Mouse (Mus musculus) E14TG2a.4 (cell line): Measurements from ENCODE around the gene Rps9.

Experiments used
- H3K27me3 ChIP-seq: 2 replicates; pipeline ENCODE4 v1.6.1; 2014; ENCODE audit warnings: low read length, control low read depth; ENCODE audit not compliant: insufficient read depth
- H3K36me3 ChIP-seq: 2 replicates; pipeline ENCODE4 v1.6.1; 2014; ENCODE audit warnings: low read length, control low read depth; ENCODE audit not compliant: insufficient read depth
- H3K4me1 ChIP-seq: replicated peaks from 2 replicates; pipeline ENCODE4 v1.6.1; 2014; ENCODE audit warnings: low read depth, low read length, control low read depth
- H3K4me3 ChIP-seq: replicated peaks from 2 replicates; pipeline ENCODE4 v1.5.1; 2014; ENCODE audit warnings: mild to moderate bottlenecking, low read length
- H3K9me3 ChIP-seq: 2 replicates; pipeline ENCODE4 v1.6.1; 2014; ENCODE audit warnings: low read length, control low read depth
- CTCF ChIP-seq: conservative IDR thresholded peaks from 2 replicates; pipeline ENCODE4 v1.5.1; 2014; ENCODE audit warnings: low read length
- NANOG ChIP-seq: IDR thresholded peaks from 2 replicates; pipeline ENCODE4 v1.6.1; 2014; ENCODE audit warnings: borderline replicate concordance, low read length, mixed read lengths
- POU5F1 ChIP-seq: IDR thresholded peaks from 2 replicates; pipeline ENCODE4 v1.6.1; 2014; ENCODE audit warnings: low read length, borderline replicate concordance

Gene Rps9

DNA sequence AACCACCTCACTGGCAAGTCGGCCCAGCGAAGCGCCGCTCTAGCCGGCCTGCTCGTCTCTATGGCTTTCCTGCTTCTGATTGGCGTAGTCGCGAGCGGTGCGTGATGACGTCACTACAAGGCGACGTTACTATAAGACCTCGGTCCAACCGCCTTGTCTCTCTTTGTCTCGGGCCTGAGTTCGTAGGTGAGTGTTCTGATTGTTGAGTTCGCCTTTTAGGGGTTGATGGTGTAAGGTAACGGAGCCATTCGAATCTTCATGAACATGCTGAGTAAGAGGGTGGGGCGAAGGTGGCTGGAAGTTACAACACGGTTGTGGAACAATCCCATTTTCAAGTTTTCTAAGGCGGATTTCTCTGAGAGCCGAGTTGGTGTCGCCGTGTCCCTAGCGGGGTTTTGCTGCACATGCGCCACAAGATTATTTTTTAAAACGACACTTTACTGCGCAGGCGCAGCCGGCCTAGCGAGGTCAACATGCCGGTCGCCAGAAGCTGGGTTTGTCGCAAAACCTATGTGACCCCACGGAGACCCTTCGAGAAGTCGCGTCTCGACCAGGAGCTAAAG is at the start of gene Rps9:
TSS of gene Rps9 (plus strand) at position 115 of the 563 bp plus-strand sequence.
- TF ChIP-seq POU5F1: no peak
- TF ChIP-seq NANOG: no peak
- no peak for TF ChIP-seq CTCF
- no peaks in the 10 kb centered on the region for H3K9me3 ChIP-seq
- no peaks in the 10 kb centered on the region for H3K27me3 ChIP-seq
- H3K4me3 ChIP-seq: peak within 1 kb of the TSS; percentile 96
- H3K4me1 ChIP-seq: peaks cover 15% of the 10 kb centered on the region
- peaks cover 65% of the 10 kb centered on the region for H3K36me3 ChIP-seq

DNA sequence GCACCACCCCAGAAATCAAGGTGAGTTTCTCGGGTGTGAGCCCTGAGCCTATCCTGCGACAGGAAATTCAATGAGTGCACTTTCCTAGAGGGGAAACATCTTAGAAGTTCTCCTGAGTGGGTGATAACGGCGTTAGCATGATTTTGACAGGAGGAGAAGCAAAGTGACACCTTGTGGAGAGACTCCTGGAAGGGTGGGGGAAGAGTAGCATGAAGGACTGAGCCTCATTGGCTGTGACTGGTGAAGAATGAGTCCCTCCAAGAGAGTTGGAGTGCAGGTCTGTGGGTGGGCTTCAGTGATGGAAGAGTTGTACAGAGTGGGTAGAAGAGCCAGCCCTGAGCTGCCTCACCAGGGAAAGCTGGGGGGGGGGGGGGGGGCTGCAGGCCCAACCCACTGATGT is 46.8 kb upstream of the Rps9 start:
- Histone ChIP-seq H3K9me3 (no peaks in the 10 kb centered on the region), H3K27me3 (no peaks in the 10 kb centered on the region), H3K4me1 (peaks cover 43% of the 10 kb centered on the region), H3K4me3 (no peak overlapping the region), H3K36me3 (peaks cover 100% of the 10 kb centered on the region)
- TF ChIP-seq POU5F1 (no peak), CTCF (no peak), NANOG (no peak)

DNA sequence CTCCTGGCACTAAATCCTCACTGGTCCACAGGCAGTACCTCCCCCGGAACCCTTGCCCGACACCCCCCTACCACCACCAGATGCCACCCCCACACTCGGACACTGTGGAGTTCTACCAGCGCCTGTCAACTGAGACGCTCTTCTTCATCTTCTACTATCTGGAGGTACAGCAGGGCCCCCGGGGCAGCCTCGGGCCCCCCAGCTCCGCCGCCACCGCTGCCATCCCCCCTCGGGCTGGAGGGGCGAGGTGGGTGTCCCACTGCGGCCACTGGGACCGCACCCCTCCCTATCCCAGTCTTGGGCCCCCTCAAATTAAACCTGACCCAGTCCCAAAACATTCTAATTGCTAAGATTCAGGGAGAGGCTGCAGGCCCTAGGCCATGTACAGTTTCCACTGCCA is 45.2 kb upstream of the Rps9 start:
- no peak for TF ChIP-seq NANOG
- TF ChIP-seq CTCF: no peak
- TF ChIP-seq POU5F1: no peak
- Histone ChIP-seq H3K4me3 (no peak overlapping the region), H3K9me3 (no peaks in the 10 kb centered on the region)

DNA sequence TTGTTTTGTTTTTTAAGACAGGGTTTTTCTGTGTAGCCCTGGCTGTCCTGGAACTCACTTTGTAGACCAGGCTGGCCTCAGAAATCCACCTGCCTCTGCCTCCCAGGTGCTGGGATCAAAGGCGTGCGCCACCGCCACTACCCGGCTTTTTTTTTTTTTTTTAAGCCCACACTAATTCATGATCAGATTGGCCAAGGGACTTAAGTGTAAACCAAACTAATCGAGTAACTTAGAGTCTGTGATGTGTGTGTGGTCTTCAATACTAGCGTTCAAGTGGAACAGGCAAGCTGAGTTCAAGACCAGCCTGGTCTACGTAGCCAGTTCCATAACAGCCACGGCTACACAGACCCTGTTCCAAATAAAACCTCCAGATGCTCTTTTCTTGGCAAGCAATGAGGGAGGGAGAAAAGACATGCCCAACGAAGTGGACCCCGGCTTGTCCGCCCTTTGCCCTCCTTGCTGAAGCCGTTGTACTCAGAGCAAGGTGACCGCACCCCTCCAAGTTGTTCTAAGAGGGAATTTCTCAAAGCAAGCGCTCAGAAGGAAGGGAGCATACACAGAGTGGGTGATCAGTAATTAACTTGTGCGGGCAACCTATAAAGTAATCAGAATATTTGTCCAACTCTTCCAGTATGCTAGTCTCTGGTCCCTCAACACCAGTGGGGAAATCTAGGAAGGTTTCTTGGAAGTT is 39.1 kb upstream of the Rps9 start:
- no peaks in the 10 kb centered on the region for H3K9me3 ChIP-seq
- TF ChIP-seq CTCF (no peak), NANOG (no peak)
- H3K4me1 ChIP-seq: peaks cover 49% of the 10 kb centered on the region
- H3K4me3 ChIP-seq: peak overlapping the region; percentile 88
- H3K27me3 ChIP-seq: no peaks in the 10 kb centered on the region
- peaks cover 45% of the 10 kb centered on the region for H3K36me3 ChIP-seq

More for the DNA sequence above, 45.2 kb upstream of the Rps9 start:
- peaks cover 42% of the 10 kb centered on the region for H3K4me1 ChIP-seq
- H3K36me3 ChIP-seq: peaks cover 100% of the 10 kb centered on the region
- H3K27me3 ChIP-seq: no peaks in the 10 kb centered on the region

DNA sequence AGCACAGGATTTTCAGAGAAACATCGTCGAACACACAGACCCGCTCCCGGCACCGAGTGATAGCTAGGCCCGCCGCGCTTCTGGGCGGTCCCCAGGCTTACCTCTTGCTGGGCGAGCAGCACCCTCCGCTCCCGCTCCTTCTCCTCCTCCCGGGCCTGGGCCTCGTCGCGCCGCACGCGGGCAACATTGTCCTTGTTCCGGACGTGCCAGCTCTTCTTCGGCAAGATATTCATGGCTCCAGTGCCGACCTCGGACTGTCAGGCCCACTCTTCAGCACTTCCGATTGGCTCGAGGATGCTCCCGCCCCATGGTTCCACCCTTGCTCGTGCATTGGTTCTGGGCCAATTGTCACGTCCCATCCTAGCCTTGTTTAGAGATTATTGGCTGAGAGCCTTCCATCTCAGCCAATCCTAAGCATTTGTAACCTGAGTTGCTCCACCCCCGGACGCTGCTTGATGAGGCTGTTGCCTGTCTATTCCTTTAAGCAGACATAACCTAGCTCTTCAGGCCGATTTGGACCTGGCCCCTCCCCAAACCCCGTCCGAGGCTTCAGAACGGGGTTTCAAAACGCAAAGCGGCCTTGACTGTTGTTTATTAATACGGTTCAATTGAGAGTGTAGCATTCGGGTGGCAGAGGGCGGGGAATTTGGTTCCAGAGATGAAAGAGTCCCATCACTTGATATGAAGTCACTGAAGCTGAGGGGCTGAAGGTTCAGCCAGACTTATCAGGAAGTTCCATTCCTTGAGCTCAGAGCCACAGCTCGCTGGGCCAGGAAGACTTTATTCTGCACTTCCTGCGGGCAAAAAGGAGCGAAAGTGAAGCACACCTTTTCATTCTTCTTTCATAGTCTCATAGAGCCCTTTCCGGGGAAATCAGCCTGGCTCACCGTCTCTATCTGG is 38.3 kb upstream of the Rps9 start, which contains the start of gene Leng1:
TSS of gene Leng1 (minus strand) at position 626 of the 900 bp plus-strand sequence.
- no peaks in the 10 kb centered on the region for H3K27me3 ChIP-seq
- peaks cover 37% of the 10 kb centered on the region for H3K36me3 ChIP-seq
- peaks cover 45% of the 10 kb centered on the region for H3K4me1 ChIP-seq
- no peaks in the 10 kb centered on the region for H3K9me3 ChIP-seq
- H3K4me3 ChIP-seq: peak within 1 kb of the TSS; percentile 88
- no peak for TF ChIP-seq CTCF

DNA sequence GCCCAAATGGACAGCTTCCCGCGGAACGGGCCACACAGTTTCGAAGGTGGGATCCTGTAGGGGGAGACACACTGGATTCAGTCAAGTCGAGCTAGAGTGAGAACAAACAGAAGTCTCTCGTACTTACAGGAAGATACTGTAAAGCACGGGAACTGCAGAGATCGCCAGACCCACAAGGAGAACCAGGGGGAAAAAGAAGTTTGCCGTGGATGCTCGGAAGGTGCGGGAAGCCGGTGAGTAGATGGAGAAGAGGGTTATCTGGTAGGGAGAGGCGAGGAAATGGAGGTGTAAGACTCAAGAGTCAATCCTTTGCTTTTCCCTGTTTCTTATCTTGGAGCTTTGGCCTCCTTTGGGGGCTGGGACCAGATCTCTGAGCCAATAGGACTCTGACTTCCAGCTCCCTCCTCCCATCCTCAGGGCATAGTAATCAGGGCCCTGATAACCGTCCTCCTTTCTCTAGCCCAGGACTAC is 36.8 kb upstream of the Rps9 start:
- Histone ChIP-seq H3K36me3 (peaks cover 22% of the 10 kb centered on the region), H3K4me3 (peak overlapping the region; percentile 43), H3K27me3 (no peaks in the 10 kb centered on the region), H3K4me1 (peaks cover 44% of the 10 kb centered on the region), H3K9me3 (no peaks in the 10 kb centered on the region)
- TF ChIP-seq POU5F1: no peak

DNA sequence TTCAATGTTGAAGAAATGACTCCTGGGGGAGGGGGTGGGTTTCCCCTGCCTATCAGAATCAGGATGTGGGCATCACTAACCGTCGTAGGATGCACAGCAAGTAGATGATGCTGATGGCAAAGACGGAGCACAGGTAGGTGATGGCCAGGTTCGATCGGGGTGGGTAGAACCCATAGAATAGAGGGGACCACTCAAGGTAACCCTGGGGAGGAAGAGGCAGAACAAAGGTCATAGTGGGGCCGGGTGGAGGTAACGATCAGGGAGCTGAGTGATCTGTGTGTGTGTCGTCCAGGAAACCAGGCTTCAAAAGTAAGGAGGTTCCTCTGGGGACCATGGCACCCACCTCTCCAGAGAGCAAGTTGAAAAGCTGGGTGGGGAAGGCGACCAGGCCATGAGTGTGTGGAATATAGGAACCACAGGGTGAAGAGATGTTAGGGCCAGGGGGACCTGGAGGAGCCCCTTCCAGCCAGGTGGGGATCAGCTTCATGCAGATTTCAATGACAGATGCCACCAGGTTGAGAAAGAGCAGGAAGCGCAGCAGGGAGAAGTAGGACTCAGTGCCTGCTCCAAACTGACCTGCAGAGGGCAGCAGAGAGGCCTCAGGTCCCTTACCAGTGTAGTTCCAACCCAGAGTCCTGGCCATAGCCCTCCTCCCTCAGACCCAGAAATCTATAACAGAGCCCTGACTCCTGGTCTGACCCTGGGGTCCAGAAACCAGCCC is 29.1 kb upstream of the Rps9 start:
- TF ChIP-seq NANOG: no peak
- TF ChIP-seq CTCF: peak; percentile 90
- Histone ChIP-seq H3K27me3 (no peaks in the 10 kb centered on the region), H3K4me1 (peaks cover 31% of the 10 kb centered on the region), H3K36me3 (peaks cover 11% of the 10 kb centered on the region), H3K9me3 (no peaks in the 10 kb centered on the region), H3K4me3 (no peak overlapping the region)

DNA sequence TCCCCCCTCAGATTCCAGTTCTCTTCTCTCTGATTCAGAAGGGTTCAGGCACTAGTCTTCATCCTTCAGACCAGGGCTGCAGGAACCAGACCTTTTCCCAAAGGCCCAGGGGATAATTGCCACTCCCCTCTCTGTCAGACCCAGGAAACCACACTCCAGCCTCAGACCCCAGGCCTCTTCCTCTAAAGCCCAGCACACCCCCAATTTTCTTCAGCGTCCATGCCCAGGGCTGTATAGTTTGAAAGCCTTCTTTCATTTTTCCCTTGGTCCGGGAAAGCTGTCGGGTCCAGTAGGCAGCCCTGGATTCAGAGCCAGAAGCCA is 28.6 kb upstream of the Rps9 start:
- peaks cover 13% of the 10 kb centered on the region for H3K36me3 ChIP-seq
- peaks cover 31% of the 10 kb centered on the region for H3K4me1 ChIP-seq
- no peak for TF ChIP-seq NANOG
- no peak for TF ChIP-seq POU5F1
- TF ChIP-seq CTCF: no peak
- no peaks in the 10 kb centered on the region for H3K27me3 ChIP-seq
- H3K4me3 ChIP-seq: no peak overlapping the region
- H3K9me3 ChIP-seq: no peaks in the 10 kb centered on the region

DNA sequence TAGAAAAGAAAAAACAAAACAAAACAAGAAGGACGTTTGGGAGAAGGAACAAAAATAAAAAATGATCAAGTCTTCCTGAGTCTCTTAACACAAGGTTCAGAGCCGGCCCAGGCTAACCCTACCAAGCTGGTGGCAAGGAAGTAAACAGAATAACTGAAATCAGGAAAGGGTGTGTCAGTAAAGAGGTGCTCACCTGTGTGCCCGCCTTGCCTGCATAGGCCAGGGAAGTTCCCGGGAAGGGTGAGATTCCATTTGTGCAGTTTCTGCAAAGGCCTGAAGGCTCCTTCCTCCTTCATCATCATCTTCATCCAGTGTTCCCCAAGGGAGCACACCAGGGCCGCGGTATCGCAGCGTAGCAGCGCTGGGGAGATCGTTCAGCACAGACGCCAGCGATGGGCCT is 27.4 kb upstream of the Rps9 start:
- Histone ChIP-seq H3K4me1 (peaks cover 31% of the 10 kb centered on the region), H3K27me3 (no peaks in the 10 kb centered on the region), H3K4me3 (no peak overlapping the region), H3K9me3 (no peaks in the 10 kb centered on the region), H3K36me3 (peaks cover 17% of the 10 kb centered on the region)
- TF ChIP-seq NANOG (no peak), CTCF (no peak), POU5F1 (no peak)
